Mouse (Mus musculus) common myeloid progenitor, adult 5-6 weeks (primary cell): ENCODE measurements around the gene Ugt1a6b. TPM values are rescaled to one million over a fixed set of nuclear protein-coding genes. Genes with fewer than 3 reads are reported as not detected.
"Not testable (repeated sequence)": the region's sequence is repeated elsewhere in the genome, so short reads cannot be mapped to it uniquely, and the experiment has no call there.

Experiments used
- ATAC-seq: replicated peaks from 2 replicates; pipeline ENCODE4 v1.8.0; 2016; ENCODE audit warnings: low read depth, mild to moderate bottlenecking, moderate TSS enrichment, inconsistent platforms; ENCODE audit not compliant: poor library complexity, severe bottlenecking
- total RNA-seq: library from RNA; stranded (forward); fragments of 200-1000, 187-1606 nt; gene quantifications from 2 replicates; pipeline ENCODE4 v1.2.3, GENCODE M21; 2017

The Ugt1a6b gene
- total RNA-seq, 1 experiment from 2014 or later, result 0.91 TPM

- not testable (repeated sequence) for ATAC-seq
These were observed 9.7 kb downstream of the Ugt1a6b start for GRCm38 (mm10) chr1:88112769-88113168.

GRCm38 (mm10) chr1:88120550-88120949 lies 17.5 kb downstream of the Ugt1a6b start:
- ATAC-seq, result peak; percentile 85

- ATAC-seq, result not testable (repeated sequence)
These were observed 18.5 kb downstream of the Ugt1a6b start for GRCm38 (mm10) chr1:88121521-88121920.

GRCm38 (mm10) chr1:88125827-88126360 lies 22.8 kb downstream of the Ugt1a6b start:
- ATAC-seq, result peak; percentile 64

GRCm38 (mm10) chr1:88129091-88129490 lies 26.0 kb downstream of the Ugt1a6b start:
- ATAC-seq, result not testable (repeated sequence)

- not testable (repeated sequence) for ATAC-seq
These were observed 27.2 kb downstream of the Ugt1a6b start for GRCm38 (mm10) chr1:88130223-88130622.

- no peak for ATAC-seq
These were observed 30.9 kb downstream of the Ugt1a6b start for GRCm38 (mm10) chr1:88133908-88134456.

GRCm38 (mm10) chr1:88134457-88135011 lies 31.5 kb downstream of the Ugt1a6b start, which contains the start of gene Ugt1a6a:
Gene Ugt1a6a, plus strand, starts transcription at chr1:88134809.
- ATAC-seq, result peak; percentile 88

GRCm38 (mm10) chr1:88135229-88135904 lies 32.3 kb downstream of the Ugt1a6b start:
- ATAC-seq, result not testable (repeated sequence)

GRCm38 (mm10) chr1:88136646-88137045 lies 33.6 kb downstream of the Ugt1a6b start:
- no peak for ATAC-seq

- ATAC-seq, result no peak
These were observed 34.2 kb downstream of the Ugt1a6b start for GRCm38 (mm10) chr1:88137264-88137663.

GRCm38 (mm10) chr1:88138145-88138544 lies 35.1 kb downstream of the Ugt1a6b start:
- ATAC-seq, result no peak

GRCm38 (mm10) chr1:88140492-88140891 lies 37.4 kb downstream of the Ugt1a6b start:
- peak; percentile 75 for ATAC-seq

- ATAC-seq, result peak; percentile 81
These were observed 41.1 kb downstream of the Ugt1a6b start for GRCm38 (mm10) chr1:88143966-88144675.

- ATAC-seq, result not testable (repeated sequence)
These were observed 42.2 kb downstream of the Ugt1a6b start for GRCm38 (mm10) chr1:88145278-88145677.

- peak; percentile 77; the same call in 1 of the 2 replicates for ATAC-seq
These were observed 47.1 kb downstream of the Ugt1a6b start for GRCm38 (mm10) chr1:88150133-88150532.

GRCm38 (mm10) chr1:88158430-88158829 lies 55.4 kb downstream of the Ugt1a6b start:
- 0 out of 2 replicates have a peak, but pooled peaks have one; percentile 58 for ATAC-seq

GRCm38 (mm10) chr1:88165711-88166110 lies 62.7 kb downstream of the Ugt1a6b start, which contains the start of gene Ugt1a5:
Gene Ugt1a5, plus strand, starts transcription at chr1:88166012.
- no peak for ATAC-seq

GRCm38 (mm10) chr1:88172190-88172589 lies 69.1 kb downstream of the Ugt1a6b start:
- ATAC-seq, result not testable (repeated sequence)

GRCm38 (mm10) chr1:88179657-88180056 lies 76.6 kb downstream of the Ugt1a6b start:
- no peak for ATAC-seq
